ENCODE assay signal across 8 mouse cellular contexts in genomic region chr11:61644576-61645326, GRCm38 (mm10). TPM values are rescaled to one million over a fixed set of nuclear protein-coding genes. Genes with fewer than 3 reads are reported as not detected.
DNase-seq lines count a peak whose midpoint lies in the region; ATAC-seq lines count a peak whose summit lies in the region.

No protein-coding gene starts in this region.

- H3K4me2 ChIP-seq in lung, embryonic 15.5 days = no peak overlapping the region
- H3K4me2 ChIP-seq in hindbrain, embryonic 11.5 days (replicated peaks; ENCODE audit: low read depth, low read length) = no peak overlapping the region
- no peak overlapping the region for H3K4me2 ChIP-seq in neural tube, embryonic 15.5 days

- H3K27ac ChIP-seq in lung, embryonic 15.5 days = peak overlapping the region; percentile 68
- H3K27ac ChIP-seq in hindbrain, embryonic 11.5 days (ENCODE audit: low read depth, low read length) = no peak overlapping the region
- H3K27ac ChIP-seq in neural tube, embryonic 15.5 days (replicated peaks) = no peak overlapping the region

- H3K27me3 ChIP-seq in lung, embryonic 15.5 days = no peaks in the 10 kb centered on the region
- H3K27me3 ChIP-seq in hindbrain, embryonic 11.5 days (ENCODE audit: control insufficient read depth, insufficient read depth, low read length) = no peaks in the 10 kb centered on the region
- H3K27me3 ChIP-seq in neural tube, embryonic 15.5 days (replicated peaks) = no peaks in the 10 kb centered on the region

- WGBS in lung, embryonic 15.5 days = 32% methylated on average over 11 of the region's 11 CpGs
- WGBS in hindbrain, embryonic 11.5 days = 82% methylated on average over 11 of the region's 11 CpGs
- 77% methylated on average over 11 of the region's 11 CpGs for WGBS in neural tube, embryonic 15.5 days

- peak; percentile 51; the same call in 1 of the 2 replicates for ATAC-seq in lung, embryonic 15.5 days (ENCODE audit: borderline replicate concordance, extremely low read depth, low FRiP score, low TSS enrichment)
- ATAC-seq in hindbrain, embryonic 11.5 days (ENCODE audit: low FRiP score) = no peak
- ATAC-seq in neural tube, embryonic 15.5 days (ENCODE audit: low FRiP score) = no peak

- no peaks in the 10 kb centered on the region for H3K36me3 ChIP-seq in lung, embryonic 15.5 days
- H3K36me3 ChIP-seq in hindbrain, embryonic 11.5 days (ENCODE audit: control insufficient read depth, insufficient read depth, low read length) = no peaks in the 10 kb centered on the region
- H3K36me3 ChIP-seq in neural tube, embryonic 15.5 days = no peaks in the 10 kb centered on the region

- DNase-seq in lung, postnatal 25 days (ENCODE audit: low spot score) = no peak
- peak; percentile 87 for DNase-seq in brain, adult 2 months (ENCODE audit: low read depth, low spot score)
- DNase-seq in layer of hippocampus, adult 18-20 months (ENCODE audit: low spot score in 2 of 2) = peak; percentile 77 to 89
- DNase-seq in right cerebral cortex, postnatal 25 days = peak; percentile 47
- DNase-seq in ovary, postnatal 14 days (ENCODE audit: low spot score) = no peak
- no peak for DNase-seq in hindbrain, embryonic 11.5 days (ENCODE audit: low spot score)

- H3K4me1 ChIP-seq in lung, embryonic 15.5 days = peaks cover 19% of the 10 kb centered on the region; the same call in 1 of the 2 replicates
- H3K4me1 ChIP-seq in hindbrain, embryonic 11.5 days (replicated peaks; ENCODE audit: control insufficient read depth, insufficient read depth, low read length) = no peaks in the 10 kb centered on the region
- no peaks in the 10 kb centered on the region for H3K4me1 ChIP-seq in neural tube, embryonic 15.5 days

- no peak overlapping the region for H3K9ac ChIP-seq in lung, embryonic 15.5 days
- H3K9ac ChIP-seq in hindbrain, embryonic 11.5 days (ENCODE audit: low read depth, low read length) = no peak overlapping the region
- H3K9ac ChIP-seq in neural tube, embryonic 15.5 days (replicated peaks) = no peak overlapping the region

- no peaks in the 10 kb centered on the region for H3K9me3 ChIP-seq in lung, embryonic 15.5 days
- no peaks in the 10 kb centered on the region for H3K9me3 ChIP-seq in hindbrain, embryonic 11.5 days (ENCODE audit: control insufficient read depth, low read length)
- H3K9me3 ChIP-seq in neural tube, embryonic 15.5 days (replicated peaks) = no peaks in the 10 kb centered on the region

- no peak overlapping the region for H3K4me3 ChIP-seq in lung, embryonic 15.5 days
- H3K4me3 ChIP-seq in hindbrain, embryonic 11.5 days (ENCODE audit: low read depth, low read length) = no peak overlapping the region
- H3K4me3 ChIP-seq in neural tube, embryonic 15.5 days (replicated peaks) = no peak overlapping the region

RNA-seq across cellular contexts. Expression of gene Grap, which starts 8.3 kb away (rescaled TPM):
- polyA plus RNA-seq in lung, embryonic 15.5 days (2015; fragmentation: Nextera tagmentation; extraction: Ambion mirVana) = 37.6 and 42.2 TPM in 2 replicates
- 1 to 10 TPM; 3.8 to 4.5 TPM for total RNA-seq in layer of hippocampus, adult 18-20 months (2021)
- polyA plus RNA-seq in hindbrain, embryonic 11.5 days (2014; fragmentation: Nextera tagmentation; extraction: Ambion mirVana) = 5.3 and 6.8 TPM in 2 replicates
- 9.4 and 14.4 TPM in 2 replicates for polyA plus RNA-seq in neural tube, embryonic 15.5 days (2015; fragmentation: Nextera tagmentation; extraction: Ambion mirVana)

RNA-seq across cellular contexts. Expression of gene Fam83g, which starts 39.1 kb away (rescaled TPM):
- 2.3 and 2.8 TPM in 2 replicates for polyA plus RNA-seq in lung, embryonic 15.5 days (2015; fragmentation: Nextera tagmentation; extraction: Ambion mirVana)
- under 1 TPM in 1 of 2 experiments, not detected in 1; 0.07 TPM for total RNA-seq in layer of hippocampus, adult 18-20 months (2021)
- polyA plus RNA-seq in hindbrain, embryonic 11.5 days (2014; fragmentation: Nextera tagmentation; extraction: Ambion mirVana) = 0.18 and 0.31 TPM in 2 replicates
- polyA plus RNA-seq in neural tube, embryonic 15.5 days (2015; fragmentation: Nextera tagmentation; extraction: Ambion mirVana) = 0.27 and 1.1 TPM in 2 replicates

Comparison
In these comparisons a context has a peak if more than half of its experiments do, and no peak if none do; other contexts are left out.
1. DNase-seq: peak in brain, adult 2 months (single experiment), layer of hippocampus, adult 18-20 months (2 of 2) and right cerebral cortex, postnatal 25 days (single experiment); none in lung, postnatal 25 days (single experiment), ovary, postnatal 14 days (single experiment) and hindbrain, embryonic 11.5 days (single experiment).